Mouse (Mus musculus): Measurements from ENCODE around the gene Tubgcp6.

Gene Tubgcp6

DNA sequence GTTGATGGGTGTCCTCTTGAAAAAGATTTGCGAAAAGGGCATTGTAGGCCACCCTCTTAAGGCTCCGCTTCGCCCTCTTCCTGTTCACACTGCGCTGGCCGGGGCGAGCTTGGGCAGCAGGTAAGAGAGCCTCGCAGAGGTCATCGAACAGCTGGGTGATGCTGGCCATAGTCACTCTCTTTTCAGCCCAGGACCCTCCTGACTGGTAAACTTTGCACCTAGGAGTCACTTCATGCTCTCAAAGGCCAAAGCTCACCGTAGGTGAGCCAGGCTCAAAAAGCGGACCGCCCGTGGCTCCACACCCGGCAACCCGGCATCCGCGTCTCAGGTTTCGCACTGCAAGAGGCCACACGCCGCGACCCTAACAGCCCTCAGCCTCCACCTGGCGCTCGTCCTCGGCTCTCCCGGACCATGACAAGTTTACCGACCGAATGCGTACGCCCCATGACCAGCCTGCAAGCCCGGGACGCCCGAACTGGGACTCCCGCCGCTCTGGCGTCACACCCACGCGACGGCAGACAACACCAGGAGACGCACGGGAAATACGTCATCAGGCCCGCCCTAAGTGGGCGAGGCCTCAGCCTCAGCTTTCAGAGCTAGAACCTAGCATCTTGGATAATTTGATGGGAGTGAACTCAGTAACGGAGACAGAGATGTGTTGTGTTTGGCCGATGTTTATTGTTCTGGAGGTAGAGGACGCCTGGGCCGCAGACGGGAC is at the start of gene Tubgcp6:
Gene Tubgcp6, minus strand, starts transcription at position 464 of the 718 bp plus-strand sequence.
- DNase-seq (ENCODE audit: low spot score in 2 of 2) = peak; percentile 96 to 98

DNA sequence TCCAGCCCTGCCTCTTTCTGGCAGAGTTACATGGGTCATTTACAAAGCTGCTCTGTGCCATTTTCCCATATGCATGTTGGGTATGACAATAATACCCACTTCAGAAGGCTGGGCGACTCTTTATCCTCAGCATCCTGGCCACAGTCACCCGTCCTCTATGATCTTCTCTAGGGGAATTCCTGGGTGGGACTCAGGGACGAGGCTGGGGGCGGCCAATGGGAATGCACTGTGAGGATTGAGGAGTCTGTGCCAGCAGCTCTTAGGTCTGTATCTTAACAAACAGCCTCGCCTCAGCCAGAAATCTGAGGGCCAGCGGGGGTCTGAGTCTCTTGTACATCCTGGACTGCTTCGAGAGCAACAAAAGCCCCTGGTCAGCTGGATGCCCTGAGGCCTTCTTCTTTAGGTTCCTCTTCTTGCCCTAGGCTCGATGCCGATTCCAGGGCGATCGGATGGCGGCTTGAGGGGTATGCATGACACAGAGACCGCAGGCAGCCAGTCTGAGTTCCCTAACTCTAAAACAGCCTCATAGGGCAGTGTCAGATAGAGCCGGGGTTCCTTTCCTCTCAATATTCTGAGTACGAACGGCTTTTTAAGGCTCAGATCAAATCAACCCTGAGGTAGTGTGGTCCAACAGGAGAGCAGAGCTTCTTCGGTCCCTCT is 49.5 kb upstream of the Tubgcp6 start:
- no peak for DNase-seq (ENCODE audit: low spot score in 2 of 2)

DNA sequence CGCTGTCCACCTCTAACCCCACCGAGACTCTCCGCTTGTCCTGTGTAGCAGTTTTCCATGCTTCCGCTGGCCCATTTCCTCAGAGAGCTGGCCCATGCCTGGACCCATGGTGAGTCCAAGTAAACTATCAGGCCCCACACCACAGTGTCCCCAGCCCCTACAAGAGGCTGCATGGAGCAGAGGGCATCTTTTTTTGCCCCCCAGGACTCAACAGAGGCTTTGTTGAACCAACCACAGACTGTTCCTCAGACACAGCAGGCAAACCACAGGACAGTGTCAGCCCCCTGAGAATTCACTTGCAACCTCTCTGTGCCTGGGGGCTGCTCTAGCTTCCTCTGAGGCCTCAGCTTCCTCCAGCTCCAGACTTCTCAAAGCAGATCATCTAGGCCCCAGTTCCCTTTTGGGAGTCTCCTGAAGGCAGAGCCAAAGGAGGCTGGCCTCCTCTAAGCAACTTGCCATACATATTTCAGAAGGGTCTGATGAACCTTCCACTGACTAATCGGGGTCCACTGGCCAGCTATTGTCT is 48.7 kb upstream of the Tubgcp6 start:
- DNase-seq (ENCODE audit: low spot score in 2 of 2) = no peak

DNA sequence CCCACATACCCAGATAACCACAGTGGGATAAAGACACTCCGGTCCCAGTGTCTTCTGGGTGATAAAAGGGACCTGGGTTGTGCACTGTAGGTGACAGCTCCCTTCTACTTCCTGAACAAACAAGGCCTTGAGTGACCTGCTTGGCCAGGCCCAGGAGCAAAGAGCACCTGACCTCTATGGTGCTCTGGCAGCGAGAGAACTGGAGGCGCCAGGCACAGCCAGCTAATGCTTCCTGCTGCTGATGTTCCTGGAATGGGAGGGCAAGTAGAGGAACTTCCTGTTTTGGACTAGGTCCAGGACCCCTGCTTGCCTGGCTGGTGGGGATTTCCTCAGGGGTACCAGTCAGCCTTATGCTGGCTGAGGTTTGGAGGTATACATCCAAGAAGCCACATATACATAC is 47.2 kb upstream of the Tubgcp6 start:
- no peak for DNase-seq (ENCODE audit: low spot score in 2 of 2)

DNA sequence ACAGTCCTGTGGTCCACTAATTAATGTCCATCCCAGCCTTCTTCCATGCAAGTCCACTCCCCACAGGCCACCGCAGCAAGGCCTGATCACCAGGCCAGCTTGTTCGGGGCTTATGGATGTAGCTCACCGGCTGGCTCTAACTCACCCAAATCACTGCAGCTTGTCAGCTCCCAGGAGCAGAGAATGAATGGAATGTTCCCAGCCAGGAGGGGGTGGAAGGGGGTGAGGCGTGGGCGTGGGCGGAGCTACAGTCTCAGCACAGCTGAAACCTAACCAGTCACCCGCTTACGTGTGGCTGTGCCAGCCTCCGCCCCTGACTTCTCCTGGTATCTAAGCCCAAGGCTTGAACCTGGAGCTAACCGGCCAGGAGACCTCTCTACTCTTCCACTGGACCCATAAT is 46.5 kb upstream of the Tubgcp6 start:
- DNase-seq (ENCODE audit: low spot score in 2 of 2) = peak; percentile 79 to 85

DNA sequence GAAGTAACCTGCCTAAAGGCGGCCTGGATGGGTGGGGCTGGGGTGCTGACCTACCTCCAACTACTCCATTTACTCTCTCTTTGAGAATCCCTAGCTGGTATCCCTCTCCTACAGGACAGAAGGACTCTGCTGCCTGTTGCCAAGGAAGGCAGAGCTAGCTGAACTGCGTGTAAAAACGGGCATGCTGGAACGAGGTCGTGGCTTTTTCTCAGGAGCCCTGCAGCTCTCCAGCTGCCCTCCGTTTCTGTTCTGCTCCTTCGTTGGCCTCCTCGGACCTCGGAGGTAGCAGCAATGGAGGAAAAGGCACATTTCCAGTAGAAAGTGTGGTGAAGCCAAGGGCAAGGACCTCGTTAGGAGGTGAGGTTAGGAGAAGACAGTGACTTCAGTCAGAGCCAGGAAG is 46.0 kb upstream of the Tubgcp6 start:
- DNase-seq (ENCODE audit: low spot score in 2 of 2) = no peak

DNA sequence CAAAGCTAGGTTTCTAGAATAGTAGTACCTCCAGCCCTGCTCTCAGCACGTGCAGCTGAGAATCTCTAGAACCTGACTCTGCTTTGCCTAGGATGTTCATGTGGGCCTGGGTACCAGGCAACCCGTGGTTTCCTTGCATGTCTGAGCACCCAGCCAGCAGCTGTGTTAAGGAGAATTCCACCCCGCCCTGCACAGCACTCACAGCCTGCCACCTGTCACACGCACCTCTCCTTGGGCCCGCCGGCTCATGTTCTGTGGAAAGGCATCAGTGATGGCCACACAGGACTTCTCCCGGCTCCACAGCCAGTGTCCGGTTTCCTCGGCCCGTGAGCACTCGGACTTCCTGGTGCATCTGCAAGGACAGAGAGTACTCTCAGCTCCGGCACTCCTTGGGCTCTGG is 42.6 kb upstream of the Tubgcp6 start:
- no peak for DNase-seq (ENCODE audit: low spot score in 2 of 2)

DNA sequence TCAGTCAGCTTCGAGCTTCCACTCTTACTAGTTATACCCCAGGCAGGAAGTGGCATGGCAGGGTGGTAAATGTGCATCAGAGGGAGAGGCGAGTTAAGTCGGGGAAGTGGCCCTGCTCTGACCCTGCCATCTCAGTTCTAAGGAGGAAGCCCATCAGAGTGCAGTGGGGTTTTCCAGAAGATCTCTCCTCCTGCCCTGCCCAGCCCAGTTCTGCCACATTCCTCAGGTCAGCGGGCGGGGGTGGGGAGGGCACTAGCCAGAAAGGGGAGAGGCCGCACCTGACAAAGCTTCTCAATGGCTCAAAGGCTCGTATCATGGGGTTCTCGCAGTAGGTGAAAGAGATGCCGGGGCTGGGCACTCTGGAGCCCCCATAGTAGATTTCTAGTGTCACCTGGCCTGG is 38.5 kb upstream of the Tubgcp6 start:
- DNase-seq (ENCODE audit: low spot score in 2 of 2) = no peak

DNA sequence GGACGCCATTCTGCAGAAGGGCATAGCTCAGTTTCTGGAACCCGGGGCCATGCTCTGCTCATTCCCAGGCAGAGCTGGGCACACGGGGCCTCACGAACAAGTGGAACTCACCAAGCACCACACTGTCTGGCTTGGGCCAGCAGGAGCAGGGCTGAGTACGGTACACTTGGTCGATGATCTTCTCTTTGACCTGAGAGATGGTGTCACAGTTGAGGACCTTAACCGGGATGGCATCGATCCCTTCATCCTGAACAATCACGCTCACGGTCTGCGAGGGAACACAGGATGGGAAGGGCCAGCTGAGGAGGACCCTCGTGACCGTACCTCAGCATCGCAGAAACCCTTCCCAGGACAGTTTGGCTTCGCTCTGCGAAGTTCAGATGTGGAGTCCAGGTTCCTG is 35.6 kb upstream of the Tubgcp6 start:
- no peak for DNase-seq (ENCODE audit: low spot score in 2 of 2)

DNA sequence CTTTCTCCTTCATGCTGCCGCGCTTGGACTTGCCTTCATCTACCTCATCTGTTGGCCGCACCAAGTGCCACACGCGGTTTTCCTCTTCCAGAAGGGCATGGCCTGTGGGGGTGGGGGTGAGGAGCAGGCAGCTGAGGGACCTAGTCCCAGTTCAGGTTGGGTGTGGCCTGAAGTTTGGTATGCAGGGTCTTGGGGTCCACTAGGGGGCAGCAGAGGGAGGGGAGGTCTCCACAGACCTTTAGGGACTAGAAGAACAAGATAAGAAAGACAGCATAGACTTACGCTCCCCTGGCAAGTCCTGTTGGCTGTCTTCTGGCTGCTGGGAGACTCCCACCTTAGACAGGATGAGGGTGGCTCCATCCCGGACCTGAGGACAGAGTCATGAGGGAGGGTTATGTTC is 35.0 kb upstream of the Tubgcp6 start:
- DNase-seq (ENCODE audit: low spot score in 2 of 2) = no peak

DNA sequence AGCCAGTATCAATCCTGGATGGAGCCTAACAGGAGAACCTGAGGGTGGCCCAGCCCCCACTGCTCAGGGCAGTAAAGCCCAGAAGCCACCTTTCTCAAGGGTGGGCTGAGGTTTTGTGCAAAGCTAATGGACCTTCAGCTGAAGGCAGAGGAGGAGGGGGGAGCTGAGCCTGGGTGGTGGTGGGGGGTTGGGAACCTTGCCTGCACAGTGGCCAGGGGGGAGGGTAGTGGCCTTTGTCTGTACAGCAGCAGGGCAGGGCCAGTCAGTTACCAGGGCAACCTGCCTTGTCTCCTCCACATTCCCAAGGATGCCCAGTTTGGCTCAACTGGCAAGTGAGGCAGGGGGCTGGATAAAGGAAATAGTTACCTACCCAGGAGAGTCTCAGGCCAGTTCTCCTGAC is 29.4 kb upstream of the Tubgcp6 start:
- DNase-seq (ENCODE audit: low spot score in 2 of 2) = no peak

DNA sequence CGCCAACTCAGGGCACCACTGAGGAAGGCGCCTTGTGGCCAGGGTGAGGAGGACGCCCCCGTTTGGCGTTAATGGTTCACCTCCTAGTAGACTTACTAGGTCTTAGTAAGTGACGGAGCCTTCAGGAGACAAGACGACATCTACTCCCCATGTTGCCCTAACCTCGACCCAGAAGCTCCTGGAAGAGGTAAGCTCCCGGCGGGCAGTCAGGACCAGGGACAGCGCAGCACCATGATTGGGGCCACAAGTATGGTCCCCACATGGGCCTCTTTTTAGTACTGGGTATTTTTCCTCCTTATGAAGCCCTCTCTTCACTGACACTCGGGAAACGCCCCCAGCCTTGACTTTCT is 27.1 kb upstream of the Tubgcp6 start:
- no peak for DNase-seq (ENCODE audit: low spot score in 2 of 2)

DNA sequence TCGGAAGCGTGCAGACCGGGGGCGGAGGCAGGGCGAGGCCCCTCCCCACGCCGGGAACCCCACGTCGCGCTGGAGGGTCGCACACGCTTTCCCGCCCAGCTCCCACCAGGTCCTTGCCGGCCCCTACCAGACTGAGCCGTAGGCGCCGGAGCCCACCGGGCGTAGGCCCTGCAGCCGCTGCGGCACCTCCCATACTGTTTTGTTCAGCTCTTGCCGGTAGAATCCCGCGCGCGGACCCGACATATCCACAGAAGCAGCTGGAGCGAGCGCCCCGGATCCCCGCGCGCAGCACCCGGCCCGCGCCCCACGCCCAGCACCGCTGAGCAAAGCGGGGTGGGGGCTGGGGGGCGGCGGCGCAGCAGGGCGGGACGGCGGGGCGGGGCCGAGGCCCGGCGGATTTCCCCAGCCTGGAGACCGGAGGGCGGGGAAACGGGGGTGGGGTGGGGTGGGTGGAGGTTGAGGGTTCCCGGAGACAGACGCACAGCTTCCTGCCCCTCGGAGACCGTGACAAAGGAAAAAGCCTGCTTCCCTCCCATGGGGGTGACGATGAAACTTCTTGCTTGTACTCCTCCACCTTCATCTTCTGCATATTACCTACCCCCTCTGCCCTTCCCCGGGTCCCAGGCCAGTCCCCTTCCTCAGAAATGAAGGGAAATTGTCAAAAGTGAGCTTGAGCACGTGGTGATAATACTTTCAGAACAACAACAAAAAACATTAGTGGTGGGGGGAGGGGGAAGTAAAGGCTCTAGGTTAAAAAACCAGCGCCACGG is 26.5 kb upstream of the Tubgcp6 start, which contains the start of gene Mapk11:
Gene Mapk11, minus strand, starts transcription at position 358 of the 770 bp plus-strand sequence.
- DNase-seq (ENCODE audit: low spot score in 2 of 2) = peak in 1 of 2 experiments; percentile 54

DNA sequence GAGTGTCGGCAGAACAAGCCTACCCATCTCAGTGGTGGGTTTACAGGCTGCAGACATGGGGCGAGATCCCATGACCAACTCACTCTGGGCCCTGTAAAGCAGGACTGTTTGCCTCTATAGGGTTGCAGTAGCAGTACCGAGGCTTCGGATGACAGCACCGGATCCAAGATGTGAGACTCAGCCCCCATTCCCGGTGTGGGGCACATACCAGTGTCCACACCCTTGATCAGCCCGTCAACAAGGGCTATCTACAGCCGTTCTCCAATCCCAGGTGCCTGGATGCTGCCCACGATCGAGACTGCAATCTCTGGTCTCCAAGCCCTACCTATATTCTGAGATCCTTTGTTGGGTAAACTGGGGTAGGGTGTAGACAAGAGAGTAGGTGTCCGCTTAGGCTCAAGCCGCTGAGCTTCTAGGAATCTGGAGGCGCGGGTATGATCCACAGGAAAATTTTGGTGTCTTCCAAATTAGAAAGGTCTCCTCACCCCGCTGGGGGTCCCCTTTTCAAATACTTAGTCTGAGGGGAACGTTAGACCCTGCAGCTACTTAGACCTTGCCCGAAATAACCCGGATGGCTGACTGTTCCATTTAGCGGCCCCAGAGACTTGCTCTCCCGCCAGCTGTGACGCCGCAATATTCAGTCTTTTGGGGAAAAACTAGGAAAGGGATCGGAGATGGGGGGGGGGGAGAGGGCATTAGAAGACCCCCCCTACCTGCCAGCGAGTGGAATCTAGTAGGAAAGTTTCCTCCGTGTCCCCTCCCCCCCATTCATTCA is 25.8 kb upstream of the Tubgcp6 start:
- DNase-seq (ENCODE audit: low spot score in 2 of 2) = no peak

DNA sequence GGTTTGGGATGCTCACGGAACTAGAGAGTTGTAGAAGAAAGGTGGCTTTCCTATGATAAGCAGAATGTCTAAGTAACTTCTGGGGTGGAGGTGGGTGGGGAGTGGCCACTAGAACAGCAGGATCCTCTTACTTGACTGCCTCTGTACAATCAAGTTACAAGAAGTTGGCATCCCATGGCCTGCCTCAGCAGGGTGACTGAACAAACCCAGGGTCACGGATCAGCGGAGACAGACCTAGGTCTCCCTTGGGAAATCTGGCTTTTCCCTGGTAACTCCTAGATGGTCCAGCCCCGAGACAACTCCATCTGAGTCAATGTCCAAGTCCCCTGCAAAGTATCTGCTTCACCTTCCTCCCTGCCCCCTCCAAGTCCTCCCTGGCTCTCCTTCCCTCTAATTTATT is 25.0 kb upstream of the Tubgcp6 start:
- DNase-seq (ENCODE audit: low spot score in 2 of 2) = no peak

DNA sequence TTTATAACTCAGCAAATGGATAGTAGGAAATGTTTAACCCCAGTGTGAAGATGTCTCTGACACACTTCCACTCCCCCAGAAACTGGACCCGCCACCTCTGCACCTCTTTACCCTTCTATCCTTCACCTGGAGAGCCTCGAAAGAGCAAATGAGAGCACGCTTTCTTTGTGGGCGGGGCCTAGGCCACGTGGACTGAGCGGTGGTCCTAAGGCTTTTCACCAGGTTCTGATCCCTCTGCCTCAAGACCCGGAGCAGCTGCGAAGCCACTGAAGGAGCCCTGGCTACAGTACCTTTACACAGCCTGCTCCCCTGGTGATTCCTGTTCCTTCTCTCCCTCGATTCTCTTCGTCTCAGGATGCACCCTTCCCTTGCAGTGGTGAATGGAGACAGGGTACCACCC is 24.5 kb upstream of the Tubgcp6 start:
- DNase-seq (ENCODE audit: low spot score in 2 of 2) = no peak

DNA sequence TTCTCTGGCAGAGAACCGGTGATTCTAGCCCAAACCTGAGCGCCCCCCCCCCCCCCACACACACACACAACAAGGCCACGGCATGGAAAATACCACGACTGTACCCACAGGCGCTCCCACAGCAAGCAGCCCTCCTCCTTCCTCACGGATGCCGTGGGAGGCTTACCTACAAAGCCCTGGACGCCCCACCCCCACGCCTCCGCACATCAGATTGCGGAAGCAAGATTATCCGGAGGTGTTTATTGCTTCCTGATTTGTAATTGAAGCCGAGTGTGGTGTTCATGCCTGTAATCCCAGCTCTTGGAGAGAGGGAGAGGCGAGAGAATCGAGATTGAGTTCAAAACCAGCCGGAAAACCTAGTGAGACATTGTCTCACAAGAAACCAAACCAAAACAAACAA is 24.1 kb upstream of the Tubgcp6 start:
- peak in 1 of 2 experiments; percentile 66 for DNase-seq (ENCODE audit: low spot score in 2 of 2)

DNA sequence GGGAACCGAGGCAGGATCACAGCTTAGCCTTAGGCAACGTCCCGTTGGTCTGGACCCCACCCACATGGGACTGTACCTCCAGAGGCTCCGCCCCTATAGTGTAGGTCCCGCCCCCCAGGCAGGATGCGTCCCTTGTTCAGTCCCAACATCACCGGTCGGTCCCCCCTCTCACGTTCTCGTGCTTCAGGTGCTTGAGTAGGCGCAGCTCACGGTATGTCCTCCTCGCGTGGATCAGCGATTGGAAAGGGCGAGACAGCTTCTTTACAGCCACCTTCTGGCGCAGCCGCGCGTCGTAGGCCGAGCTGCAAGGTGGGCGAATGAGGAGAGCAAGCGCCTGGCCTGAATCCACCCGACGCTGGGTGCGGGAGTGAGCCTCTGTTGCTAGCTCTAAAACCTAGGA is 23.6 kb upstream of the Tubgcp6 start:
- DNase-seq (ENCODE audit: low spot score in 2 of 2) = peak; percentile 75

DNA sequence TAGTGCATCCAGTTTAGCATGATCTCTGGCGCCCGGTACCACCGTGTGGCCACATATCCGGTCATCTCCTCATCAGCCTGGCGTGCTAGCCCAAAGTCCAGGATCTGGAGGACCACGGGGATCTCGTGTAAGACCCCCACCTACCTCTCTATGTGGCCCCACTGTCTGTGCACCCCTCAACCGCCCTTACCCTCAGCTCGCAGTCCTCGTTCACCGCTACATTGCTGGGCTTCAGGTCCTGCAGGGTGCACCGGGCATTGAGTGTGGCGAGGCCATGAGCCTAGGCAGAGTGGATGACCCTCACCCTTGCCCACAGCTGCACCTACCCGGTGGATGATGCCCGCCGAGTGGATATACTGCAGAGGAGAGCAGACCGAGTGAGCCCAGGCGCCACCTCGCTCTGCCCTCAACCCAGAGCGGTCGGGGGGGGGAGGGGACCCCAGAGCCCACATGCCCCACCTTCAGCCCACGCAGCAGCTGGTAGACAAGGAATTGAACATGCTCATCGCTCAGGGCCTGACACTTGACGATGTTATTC is 23.0 kb upstream of the Tubgcp6 start:
- DNase-seq (ENCODE audit: low spot score in 2 of 2) = no peak

DNA sequence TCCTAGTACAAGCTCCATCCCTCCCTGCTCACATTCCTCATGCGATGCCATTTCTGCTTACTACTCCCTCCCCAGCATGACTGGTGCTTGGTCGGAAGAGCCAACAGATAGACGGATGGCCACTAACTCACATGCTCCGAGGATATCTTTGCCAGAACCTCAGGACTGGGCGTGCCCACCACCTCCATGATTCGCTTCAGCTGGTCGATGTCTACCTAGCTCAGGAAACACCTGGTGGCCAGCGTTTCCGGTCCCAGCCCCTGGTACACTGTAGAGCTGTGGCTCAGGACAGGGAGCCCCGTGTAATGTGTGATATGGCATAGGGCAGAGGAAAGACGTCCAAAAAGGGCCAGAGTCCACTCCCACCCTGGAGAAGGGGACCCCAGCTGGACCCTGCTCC is 22.1 kb upstream of the Tubgcp6 start:
- no peak for DNase-seq (ENCODE audit: low spot score in 2 of 2)

DNA sequence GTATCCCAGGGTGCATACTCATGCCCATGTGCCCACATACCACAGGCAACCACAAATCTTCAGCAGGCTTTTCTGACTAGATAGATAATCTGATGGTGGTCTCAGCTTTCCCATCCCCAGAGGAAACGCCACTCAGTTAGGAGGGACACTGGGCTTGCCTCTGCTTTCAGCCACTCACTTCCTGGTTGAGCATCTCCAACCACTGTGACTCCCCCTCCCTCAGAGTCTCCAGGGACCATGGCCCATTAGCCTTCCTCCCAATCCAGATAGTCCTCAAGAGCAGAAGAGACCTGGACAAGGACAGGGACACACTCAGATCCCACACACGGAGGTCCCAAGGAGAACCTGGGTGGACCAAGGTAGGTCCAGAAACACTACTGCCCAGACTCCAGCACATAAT is 20.2 kb upstream of the Tubgcp6 start:
- DNase-seq (ENCODE audit: low spot score in 2 of 2) = no peak

DNA sequence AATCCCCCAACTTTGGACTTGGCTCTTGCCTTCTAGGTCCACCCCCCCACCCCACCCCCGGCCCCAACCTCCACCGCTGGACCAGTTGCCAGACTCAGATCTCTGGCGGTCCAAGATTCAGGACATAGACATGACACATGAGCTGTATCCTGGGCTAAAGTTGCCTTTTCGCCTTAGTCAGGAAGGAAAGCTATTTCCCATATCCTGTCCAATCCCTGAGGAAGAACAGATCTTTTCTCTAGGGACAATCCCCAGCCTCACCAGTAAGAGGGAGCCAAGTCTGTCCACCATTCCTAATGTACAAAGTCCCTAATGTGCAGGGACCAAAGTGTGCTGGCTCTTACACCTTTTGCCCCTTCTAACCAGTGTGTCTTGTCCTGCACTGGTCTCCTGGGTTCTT is 19.0 kb upstream of the Tubgcp6 start:
- DNase-seq (ENCODE audit: low spot score in 2 of 2) = no peak

Measured in frontal cortex, postnatal 36 days (tissue).